ENCODE assay signal across 9 mouse cellular contexts in genomic region chr6:124847305-124847704, GRCm38 (mm10). TPM values are rescaled to one million over a fixed set of nuclear protein-coding genes. Genes with fewer than 3 reads are reported as not detected.
DNase-seq lines count a peak whose midpoint lies in the region; ATAC-seq lines count a peak whose summit lies in the region.
"Had no signal": no experiment of that assay in that cellular context is flagged by ENCODE, and none has a peak within 500 bp of the region (broad histone marks: within the 10 kb centered on the region; RNA-seq: fewer than 3 reads in every experiment).

No protein-coding gene starts in this region.

- DNase-seq in MEL-GATA-1-ER (ENCODE audit: extremely low read depth, low read depth), result peak; percentile 67
- DNase-seq in cerebellum, adult 9-10 months, result peak; percentile 98
- peak; percentile 82 to 91 for DNase-seq in frontal cortex, postnatal 10 days (ENCODE audit: low spot score in 2 of 2)
- DNase-seq in layer of hippocampus, postnatal 10 days (ENCODE audit: low spot score in 2 of 2), result peak; percentile 99
- peak; percentile 96 for DNase-seq in lung, postnatal 10 days
- peak; percentile 81 for DNase-seq in retina, adult 2 months (ENCODE audit: low read depth, low spot score)
- peak; percentile 96 for DNase-seq in thymus, postnatal 25 days

- H3K4me1 ChIP-seq in hindbrain, embryonic 12.5 days, result peaks cover 5% of the 10 kb centered on the region; the same call in 1 of the 2 replicates

- H3K9ac ChIP-seq in hindbrain, embryonic 12.5 days, result 0 out of 2 replicates have a peak overlapping the region, but pooled peaks have one; percentile 15

- 10% methylated on average over 9 of the region's 9 CpGs for WGBS in hindbrain, embryonic 12.5 days

- peak; percentile 88 for ATAC-seq in hindbrain, embryonic 12.5 days (ENCODE audit: low FRiP score)

- H3K27ac ChIP-seq in hindbrain, embryonic 12.5 days, result peak overlapping the region; percentile 58; the same call in 1 of the 2 replicates

- H3K9me3 ChIP-seq in hindbrain, embryonic 12.5 days (replicated peaks), result no peaks in the 10 kb centered on the region

- no peak overlapping the region for H3K4me2 ChIP-seq in hindbrain, embryonic 12.5 days (replicated peaks)

- H3K27me3 ChIP-seq in hindbrain, embryonic 12.5 days, result no peaks in the 10 kb centered on the region; the same call in 1 of the 2 replicates

- H3K36me3 ChIP-seq in hindbrain, embryonic 12.5 days, result peaks cover 14% of the 10 kb centered on the region

- no peak overlapping the region for H3K4me3 ChIP-seq in hindbrain, embryonic 12.5 days
- H3K4me3 ChIP-seq: myocyte had no signal

RNA-seq across cellular contexts. Expression of gene Gnb3, which starts 7.2 kb away (rescaled TPM):
- 0.52 and 0.92 TPM in 2 replicates for polyA plus RNA-seq in hindbrain, embryonic 12.5 days (2016; fragmentation: Nextera tagmentation; extraction: Ambion mirVana)
- under 1 TPM in 1 of 2 experiments, not detected in 1; 0.27 TPM for total RNA-seq in layer of hippocampus, postnatal 10 days (2021)

RNA-seq across cellular contexts. Expression of gene P3h3, which starts 10.2 kb away (rescaled TPM):
- polyA plus RNA-seq in hindbrain, embryonic 12.5 days (2016; fragmentation: Nextera tagmentation; extraction: Ambion mirVana), result 34.5 and 39.6 TPM in 2 replicates
- total RNA-seq in layer of hippocampus, postnatal 10 days (2021), result 10 to 100 TPM; 29.1 to 32.1 TPM

RNA-seq across cellular contexts. Expression of gene Gpr162, which starts 16.5 kb away (rescaled TPM):
- 11.3 and 12.7 TPM in 2 replicates for polyA plus RNA-seq in hindbrain, embryonic 12.5 days (2016; fragmentation: Nextera tagmentation; extraction: Ambion mirVana)
- 100 to 1,000 TPM; 162 to 178 TPM for total RNA-seq in layer of hippocampus, postnatal 10 days (2021)

RNA-seq across cellular contexts. Expression of gene Cdca3, which starts 18.0 kb away (rescaled TPM):
- polyA plus RNA-seq in hindbrain, embryonic 12.5 days (2016; fragmentation: Nextera tagmentation; extraction: Ambion mirVana), result 111 and 120 TPM in 2 replicates
- total RNA-seq in layer of hippocampus, postnatal 10 days (2021), result 1 to 10 TPM; 5.4 to 6.1 TPM

RNA-seq across cellular contexts. Expression of gene Usp5, which starts 18.0 kb away (rescaled TPM):
- 200 and 202 TPM in 2 replicates for polyA plus RNA-seq in hindbrain, embryonic 12.5 days (2016; fragmentation: Nextera tagmentation; extraction: Ambion mirVana)
- 100 to 1,000 TPM; 181 to 187 TPM for total RNA-seq in layer of hippocampus, postnatal 10 days (2021)
